Mouse (Mus musculus) spleen, postnatal 4 days (tissue): Measurements from ENCODE around the gene Dnaaf1.

Source experiments
- DNase-seq, 2 experiments: peaks; one replicate each; pipeline ENCODE4 v3.0.0; 2022; ENCODE audit warnings: low spot score in 2 of 2

Gene Dnaaf1

DNA sequence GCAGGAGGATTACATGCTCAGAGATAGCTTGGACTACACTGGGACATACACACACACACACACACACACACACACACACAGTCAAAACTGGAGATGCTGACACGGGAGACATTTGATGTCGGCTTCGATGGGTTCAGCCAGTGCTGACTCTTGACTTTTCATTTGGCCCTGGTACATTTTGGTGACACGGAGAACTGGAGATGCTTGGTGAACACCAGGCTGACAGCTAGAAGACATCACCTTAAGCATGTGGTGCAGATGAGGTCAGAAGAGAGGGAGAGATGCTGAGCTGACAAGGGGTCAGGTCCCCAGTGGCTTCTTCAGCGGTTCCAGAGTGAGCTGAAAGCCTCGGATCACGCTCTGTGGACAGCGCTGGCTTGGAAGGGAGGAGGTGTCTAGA is 48.0 kb downstream of the Dnaaf1 start:
- DNase-seq: no peak

DNA sequence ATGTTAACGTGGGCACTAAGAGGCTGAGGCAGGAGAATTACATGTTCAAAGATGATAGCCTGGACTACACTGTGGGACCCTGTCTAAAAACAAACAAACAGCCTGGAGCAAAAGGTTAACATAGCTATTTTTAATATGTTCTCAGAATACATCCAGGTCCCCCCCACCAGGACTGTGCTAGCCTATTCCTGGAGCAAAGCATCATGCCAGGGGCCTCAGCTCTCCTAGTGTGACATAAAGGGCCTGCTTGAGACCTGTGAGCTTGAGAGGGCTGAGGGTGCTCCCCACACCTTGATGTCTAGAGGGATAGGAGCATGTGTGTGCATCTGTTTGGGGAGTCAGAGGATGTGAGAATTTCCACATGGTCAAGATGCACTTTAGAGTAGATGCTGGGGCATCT is 48.7 kb downstream of the Dnaaf1 start:
- no peak for DNase-seq

DNA sequence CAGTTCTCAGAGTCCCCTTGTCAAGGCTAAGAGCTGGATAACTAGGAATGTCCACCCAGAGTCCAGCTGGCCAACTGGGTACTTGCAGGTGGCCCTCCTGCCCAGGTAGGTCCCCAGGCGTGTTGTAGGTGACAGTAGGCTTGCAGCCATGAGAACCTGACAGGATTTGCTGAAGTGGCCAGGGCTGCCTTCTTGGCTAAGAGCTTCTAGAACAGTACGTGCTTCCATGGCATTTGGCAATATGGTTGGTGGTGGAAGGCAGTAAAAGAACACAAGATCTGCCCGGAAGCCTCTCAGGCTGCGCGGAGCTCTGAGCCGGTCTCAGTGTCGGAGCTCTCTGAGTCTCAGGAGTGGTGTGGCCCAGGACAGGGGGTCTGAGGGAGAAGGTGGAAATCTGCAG is 49.9 kb downstream of the Dnaaf1 start:
- DNase-seq: no peak

DNA sequence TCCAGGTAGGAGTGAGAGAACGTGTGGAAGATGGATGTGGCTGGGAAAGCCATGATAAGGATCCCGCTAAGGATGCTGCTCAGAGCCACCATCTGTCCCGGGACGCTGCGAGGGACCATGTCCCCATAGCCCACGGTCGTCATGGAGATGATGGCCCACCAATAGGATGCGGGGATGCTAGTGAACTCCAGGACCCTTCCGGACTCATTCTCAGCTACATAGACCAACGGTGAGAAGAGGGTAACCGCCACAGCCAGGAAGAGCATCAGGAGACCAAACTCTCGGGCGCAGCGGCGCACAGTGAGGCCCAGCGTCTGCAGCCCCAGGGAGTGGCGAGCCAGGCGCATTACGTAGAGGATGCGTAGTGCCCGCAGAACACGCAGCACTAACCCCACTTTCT is 50.8 kb downstream of the Dnaaf1 start:
- no peak for DNase-seq

DNA sequence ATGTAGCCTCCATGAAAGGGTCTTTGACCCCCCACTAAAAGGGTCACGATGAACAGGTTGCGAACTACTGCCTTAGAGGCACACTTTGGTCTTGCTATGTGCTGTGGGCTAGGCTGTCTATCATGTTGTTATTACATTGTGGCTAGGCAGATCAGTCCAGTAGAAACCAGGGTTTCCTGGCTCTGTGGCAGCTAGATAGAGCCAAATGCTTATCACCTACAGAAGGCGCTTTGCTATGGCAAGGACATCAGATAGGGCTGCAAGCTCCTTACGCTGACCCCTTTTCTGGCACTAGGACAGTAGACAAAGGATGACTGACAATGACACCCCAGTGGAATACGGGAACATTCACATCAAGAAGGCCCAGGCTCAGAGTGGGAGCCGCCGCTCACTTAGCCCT is 52.2 kb downstream of the Dnaaf1 start:
- no peak for DNase-seq

DNA sequence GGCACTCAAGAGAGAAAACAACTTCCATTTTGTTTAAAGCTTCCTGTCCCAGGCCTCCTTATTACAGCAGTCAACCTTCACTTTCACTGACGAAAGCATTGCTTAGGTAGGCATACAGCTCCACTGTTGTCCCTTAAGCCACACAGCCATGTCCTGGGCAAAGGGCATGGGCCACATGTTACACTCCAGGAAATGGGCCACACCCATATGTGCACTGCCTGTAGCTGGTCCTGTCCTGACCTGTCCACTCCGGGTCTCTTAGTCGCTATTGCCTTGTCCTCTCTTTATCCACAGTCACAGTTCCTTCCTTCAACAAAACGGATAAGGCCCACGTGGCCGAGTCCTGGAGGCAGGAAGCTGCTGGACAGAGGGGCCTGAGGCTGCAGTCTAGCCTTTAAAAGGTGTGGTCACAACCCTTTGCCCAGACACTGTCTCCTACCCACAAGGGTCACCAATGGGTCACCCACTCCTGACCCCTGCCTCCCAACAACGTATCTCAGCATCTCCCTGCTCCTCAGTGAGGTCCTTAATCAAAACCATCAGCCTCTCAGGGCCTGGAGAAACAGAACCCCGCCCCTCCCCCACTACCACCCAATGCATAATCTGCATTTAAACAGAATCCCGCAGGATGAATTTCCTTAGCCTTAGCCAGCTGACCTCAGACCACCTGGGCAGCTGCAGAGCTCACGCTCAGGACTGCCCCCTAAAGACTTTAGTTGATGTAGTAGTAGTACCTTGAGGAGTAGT is 52.8 kb downstream of the Dnaaf1 start:
- DNase-seq: no peak

DNA sequence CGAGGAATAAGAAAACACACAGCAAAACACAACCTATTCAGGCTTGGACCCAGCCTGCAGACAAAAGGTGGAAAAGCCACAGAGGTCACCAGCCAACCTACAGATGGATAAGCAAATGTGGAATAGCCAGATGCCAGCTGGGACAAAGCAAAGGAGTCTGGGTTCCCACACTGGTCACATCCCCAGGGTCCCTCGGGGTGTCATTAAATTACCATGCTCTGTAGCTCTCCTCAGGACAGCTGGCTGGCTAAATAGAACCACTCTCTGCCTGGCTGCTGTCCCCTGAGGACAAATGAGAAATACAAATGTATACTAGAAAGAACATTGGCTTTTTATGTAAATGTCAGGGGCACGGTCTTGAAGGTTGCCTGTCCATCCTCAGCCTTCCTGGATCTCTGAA is 55.8 kb downstream of the Dnaaf1 start:
- no peak for DNase-seq

DNA sequence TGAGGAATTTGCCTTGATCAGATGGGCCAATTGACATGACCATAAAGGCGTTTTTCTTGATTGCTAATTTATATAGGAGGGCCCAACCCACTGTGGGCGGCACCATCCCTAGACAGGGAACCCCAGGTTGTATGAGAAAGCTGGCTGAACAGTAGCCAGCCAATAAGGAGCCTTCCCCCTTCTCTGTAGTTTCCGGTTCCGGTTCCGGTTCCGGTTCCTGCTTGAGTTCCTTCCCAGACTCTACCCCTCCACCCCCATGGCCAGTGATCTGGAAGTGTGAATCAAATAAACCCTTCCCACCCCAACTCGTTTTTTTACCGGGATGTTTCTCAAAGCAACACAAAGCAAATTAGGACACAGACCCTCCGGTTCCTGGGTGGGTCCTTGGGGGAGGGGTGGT is 57.2 kb downstream of the Dnaaf1 start:
- no peak for DNase-seq

DNA sequence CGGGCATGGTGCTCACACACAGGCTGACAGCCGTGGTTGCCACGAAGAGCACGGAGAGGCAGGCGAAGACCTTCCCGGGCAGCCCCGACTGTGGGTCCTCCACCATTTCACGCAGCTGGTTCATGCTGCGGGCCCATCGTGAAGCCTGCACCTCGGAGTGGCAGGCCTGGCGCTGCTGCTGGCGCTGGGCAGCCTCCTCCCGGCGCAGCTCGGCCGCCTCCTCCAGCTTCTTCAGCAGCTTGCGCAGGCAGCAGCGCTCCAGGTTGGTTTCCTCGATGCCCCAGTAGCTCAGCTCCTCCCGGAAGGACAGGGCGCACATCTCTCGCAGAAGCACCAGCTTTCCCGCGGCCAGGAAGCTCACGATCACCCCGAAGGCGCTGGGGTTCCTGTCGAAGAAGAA is 57.9 kb downstream of the Dnaaf1 start:
- DNase-seq: no peak

DNA sequence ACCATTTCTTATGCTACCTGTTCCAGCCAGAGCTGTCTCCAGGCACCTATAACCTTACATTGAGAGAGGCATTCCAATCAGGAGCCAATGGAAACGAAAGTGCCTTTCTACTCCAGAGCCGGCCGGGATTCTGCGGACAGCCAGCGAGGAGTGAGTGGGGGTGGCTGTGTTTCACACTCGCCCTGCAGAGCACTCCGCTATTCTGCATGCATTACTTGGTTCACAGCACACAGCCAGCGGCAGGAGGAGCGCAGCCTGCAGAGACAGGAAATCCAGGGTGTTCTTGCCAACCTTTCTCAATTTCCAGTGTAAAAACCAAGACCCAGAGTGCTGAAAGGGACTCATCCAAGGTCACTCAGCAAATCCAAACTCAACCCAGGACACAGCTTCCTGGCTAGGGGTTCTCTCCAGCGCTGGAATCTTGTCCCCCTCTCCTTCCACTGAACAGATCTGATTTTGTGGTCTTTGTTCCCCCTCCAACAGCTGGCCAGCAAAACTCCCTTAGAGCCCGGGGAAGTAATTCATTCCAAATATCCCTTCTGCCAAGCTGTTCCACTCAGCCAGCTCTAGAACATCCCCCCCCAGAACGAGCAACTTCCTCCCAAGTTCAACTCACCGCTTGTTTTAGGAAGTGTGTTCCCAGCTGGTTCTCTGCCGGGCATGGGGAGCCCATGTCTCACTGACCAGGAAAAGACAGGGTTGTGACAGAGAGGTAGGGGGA is 59.7 kb downstream of the Dnaaf1 start:
- DNase-seq: no peak

DNA sequence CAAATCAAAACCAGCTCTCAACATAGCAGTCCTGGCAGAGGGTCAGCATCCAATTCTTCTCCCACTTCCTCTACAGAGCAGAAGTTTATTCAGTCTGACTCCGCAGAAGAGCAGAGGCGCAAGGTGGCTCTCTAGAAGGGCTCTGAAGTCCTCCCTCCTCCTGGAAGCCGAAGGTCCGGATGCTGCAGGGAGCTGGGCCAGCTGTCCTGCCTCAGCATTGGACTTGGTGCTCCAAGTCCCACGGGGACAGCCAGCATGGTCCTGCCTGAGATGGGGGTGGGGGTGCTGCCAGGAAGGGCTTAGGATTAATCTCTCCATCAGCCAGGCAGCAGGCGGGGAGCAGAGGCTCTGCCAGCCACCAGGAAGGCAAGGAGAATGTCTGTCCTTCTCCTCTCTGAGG is 60.3 kb downstream of the Dnaaf1 start, which contains the start of gene Kcng4:
Gene Kcng4, minus strand, starts transcription at position 303 of the 400 bp plus-strand sequence.
- DNase-seq: no peak

DNA sequence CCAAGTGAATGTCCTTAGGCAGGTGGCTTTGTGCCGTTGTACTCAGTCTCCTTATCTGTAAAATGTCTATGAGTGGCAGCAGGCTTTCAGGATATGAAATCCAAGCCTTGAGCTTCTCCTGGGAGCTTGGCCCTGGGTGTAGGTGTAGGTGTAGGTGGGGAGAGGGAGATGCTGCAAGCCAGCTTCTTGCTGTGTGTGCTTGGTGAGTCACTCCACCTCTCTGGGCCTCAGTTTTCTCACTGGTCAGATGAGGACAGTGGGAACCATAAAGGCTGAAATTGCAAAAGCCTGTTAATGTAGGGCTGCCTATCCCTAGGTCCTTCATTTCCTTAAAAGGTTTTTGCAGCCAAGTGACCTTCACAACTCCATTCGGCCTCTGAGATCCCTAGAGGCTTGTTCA is 60.9 kb downstream of the Dnaaf1 start:
- DNase-seq: no peak

DNA sequence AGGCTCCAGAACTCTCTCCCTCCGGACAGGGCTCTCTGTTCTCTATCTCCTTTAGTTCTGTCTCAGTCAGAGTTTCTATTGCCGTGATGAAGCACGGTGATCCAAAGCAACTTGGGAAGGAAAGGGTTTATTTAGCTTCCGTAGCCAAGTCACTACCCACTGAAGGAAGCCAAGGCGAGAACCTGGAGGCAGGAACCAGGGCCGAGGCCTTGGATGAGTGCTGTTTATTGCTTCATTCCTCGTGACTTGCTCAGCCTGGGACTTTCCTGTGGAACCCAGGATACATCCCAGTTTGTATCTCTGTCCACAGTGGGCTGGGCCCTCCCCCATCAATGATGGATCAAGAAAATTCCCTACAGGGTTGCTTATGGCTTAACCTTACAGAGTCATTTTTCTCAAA is 61.7 kb downstream of the Dnaaf1 start:
- DNase-seq: no peak

DNA sequence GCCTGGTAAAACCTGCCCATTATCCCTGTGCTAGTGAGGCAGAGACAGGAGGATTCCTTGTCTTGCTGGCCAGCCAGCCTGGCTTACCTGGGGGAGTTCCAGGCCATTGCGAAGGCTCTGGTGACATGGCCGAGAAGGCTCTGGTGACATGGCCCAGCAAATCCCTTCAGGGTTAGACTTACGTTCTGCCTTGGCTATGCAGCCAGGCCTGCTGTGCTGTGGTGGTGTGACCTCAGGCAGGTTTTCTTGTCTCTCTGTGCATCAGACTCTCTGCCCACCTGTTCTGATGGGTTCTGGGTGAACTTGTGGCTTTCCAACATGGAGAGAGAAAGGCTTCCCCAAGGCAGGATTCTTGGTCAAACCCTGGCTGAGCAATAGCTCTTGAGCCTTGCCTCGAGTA is 62.3 kb downstream of the Dnaaf1 start:
- no peak for DNase-seq

DNA sequence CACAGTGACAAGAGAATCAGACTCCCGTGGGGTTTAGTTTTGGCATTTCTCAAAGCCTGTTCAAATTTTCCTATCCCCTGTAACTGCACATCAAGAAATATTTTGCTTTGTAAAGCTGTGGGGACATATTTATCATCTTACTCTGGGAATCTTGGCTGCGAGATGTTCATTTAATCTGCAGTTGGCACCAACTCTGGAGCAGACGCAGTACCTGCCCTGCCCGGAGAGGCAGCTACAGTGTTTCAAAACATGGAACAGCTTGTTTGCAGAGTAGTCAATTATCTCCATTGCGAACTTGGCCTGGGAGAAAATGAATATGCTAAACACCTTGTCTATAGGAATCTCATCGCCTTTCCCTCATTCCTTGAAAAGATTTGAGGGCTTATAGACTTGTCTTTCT is 63.2 kb downstream of the Dnaaf1 start:
- no peak for DNase-seq

DNA sequence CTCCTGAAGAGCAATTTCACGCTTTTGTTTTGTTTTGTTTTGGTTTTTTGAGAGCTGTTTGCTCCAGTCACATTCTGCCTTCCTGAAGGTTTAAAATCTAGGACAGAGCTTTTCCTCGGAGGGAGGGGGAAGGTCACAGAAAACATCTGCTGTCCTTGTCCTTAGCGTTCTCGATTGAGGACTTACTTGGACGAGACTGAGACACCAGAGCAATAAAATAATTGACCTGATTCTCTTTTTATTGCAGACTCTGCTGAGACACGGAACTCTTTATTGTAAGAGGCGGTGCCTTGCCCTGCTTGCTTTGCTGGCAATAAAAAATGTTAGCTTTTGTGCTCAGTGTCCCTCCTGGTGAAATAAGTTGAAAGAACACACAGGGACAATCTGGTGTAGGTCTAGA is 64.8 kb downstream of the Dnaaf1 start:
- no peak for DNase-seq

DNA sequence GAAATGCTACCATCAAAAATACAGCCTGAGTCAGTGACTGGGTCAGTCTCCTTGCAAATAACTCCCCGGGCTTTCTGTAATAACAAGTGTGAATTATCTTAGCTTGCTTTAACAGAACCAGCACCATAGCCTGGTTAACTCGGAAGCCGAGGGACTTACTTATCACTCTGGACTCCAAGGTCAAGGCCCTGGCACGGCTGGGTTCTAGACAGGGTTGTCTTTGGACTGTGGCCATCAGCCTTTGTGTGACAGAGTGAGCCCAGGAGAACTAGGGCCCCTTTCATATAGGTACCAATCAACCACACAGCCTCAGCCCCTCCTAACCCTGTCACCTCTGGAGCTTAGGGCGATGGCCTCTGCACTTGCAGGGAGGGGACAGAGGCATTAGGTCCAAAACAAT is 66.0 kb downstream of the Dnaaf1 start:
- DNase-seq: no peak

DNA sequence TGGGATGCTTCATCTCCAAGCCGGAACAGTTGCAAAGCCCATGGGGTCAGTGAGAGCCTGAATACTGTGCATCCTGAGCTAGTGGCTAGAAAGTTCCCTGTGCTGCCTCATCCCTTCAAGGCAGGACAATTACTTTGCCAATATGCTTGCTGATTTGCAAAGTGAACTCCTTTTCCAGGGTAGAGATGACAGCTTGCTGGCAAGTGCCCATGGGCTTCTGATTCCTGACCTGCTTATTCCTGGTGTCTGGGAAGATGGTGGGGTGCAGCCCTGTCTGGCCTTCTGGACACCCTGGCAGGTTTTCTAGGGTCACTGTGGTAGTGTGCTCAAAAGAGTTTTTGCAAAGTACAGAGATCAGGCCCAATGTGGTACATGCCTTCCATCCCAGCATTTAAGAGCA is 67.9 kb downstream of the Dnaaf1 start:
- no peak for DNase-seq

DNA sequence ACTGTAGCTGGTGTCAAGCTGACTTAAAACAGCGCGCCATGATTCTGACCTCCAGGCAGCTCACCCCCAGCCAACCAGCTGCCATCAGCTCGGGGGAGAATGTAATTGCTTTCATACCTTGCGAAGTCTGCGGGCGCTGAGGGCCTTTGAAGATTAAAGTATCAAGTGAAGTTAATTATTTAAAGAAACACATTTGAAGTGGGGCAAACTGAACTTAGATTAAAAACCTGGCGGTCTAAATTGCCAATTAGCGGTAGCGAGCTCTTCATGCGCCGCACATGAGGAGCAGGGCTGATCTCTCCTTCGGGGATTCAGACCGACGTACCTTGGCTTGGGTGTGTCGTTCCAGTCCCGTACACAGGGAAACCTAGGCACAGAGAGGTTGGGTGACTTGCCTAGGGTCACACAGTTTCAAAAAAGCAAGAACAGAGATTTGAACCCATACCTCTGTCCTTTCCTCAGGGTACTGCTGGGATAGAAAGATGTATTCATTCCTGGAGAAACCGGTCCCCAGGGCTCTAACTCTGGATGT is 69.5 kb downstream of the Dnaaf1 start:
- DNase-seq: no peak

DNA sequence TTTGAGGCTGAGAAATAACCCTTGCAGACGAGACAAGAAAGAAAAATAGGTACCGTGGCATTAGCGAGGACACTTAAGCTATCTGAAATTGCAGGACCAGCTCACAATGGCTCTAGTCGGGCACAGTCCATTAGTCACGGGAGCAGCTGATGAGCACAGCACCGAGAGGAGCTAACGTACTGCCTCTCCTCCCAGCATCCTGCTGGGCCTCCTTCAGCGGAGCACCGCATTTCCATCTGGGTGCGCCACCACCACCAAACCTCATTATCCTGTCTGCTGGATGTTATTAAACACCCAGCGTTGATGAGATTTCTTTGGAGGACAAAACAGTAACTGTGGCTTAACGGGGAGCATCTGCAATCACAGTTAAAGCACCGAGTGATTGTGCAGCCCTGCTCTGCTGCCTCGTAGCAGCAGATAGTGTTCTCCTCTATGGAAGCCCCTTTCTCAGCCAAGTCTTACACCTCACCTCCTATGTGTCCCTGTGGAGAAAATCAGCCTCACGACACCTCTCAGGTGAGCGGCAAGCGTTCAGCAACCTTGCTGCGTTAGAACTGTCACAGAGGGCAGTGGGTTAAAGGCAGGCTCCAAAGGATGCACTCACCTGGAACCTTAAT is 70.1 kb downstream of the Dnaaf1 start:
- no peak for DNase-seq

DNA sequence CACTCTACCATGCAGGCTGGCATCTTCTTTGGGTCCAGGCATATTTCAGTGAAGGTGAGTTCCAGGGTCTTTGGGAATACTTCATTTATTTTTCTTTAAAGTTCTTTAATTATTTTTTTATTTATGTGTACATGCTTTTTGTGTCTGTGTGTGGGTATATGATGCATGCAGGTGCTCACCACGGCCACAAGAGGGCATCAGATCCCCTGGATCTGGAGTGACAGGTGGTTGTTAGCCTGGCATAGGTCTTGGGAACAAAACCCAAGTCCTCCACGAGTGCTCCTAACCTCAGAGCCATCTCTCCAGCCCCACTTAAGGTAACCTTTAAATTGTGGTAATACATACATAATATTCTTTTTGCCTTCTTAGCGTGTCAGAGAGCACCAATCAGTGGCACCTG is 71.2 kb downstream of the Dnaaf1 start:
- DNase-seq: no peak

DNA sequence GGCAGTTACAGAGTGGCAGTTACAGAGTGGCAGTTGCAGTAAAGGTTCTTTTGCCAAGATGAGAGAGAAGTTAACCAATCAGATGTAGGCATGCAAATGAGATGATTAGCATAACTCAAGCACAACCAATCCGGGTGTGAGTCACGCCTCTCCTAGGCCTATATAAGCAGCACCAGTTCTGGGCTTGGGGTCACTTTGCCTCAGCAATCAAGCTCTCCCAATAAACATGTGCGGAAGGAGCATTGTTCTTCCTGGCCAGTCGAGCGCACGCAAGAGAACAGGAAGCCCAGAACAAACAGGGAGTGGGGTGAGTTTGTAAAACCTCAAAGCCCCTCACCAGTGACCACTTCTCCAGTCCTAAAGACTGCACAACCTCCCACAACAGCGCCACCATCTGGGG is 71.8 kb downstream of the Dnaaf1 start:
- DNase-seq: no peak
